Mouse (Mus musculus) olfactory bulb, adult 2 months (tissue): ENCODE measurements around the gene Gm10300. TPM values are rescaled to one million over a fixed set of nuclear protein-coding genes. Genes with fewer than 3 reads are reported as not detected.

Experiments
- H3K27ac ChIP-seq: fragments of 200-500 bp; 2 replicates; pipeline ENCODE4 v1.5.1; 2012; ENCODE audit warnings: low read depth, low read length; ENCODE audit not compliant: insufficient read depth
- H3K4me1 ChIP-seq: fragments of 200-500 bp; 2 replicates; pipeline ENCODE4 v1.6.1; 2012; ENCODE audit warnings: low read length; ENCODE audit not compliant: control insufficient read depth, insufficient read depth
- H3K4me3 ChIP-seq: fragments of 200-500 bp; 2 replicates; pipeline ENCODE4 v1.5.1; 2012; ENCODE audit warnings: mild to moderate bottlenecking, low read depth, low read length, moderate library complexity; ENCODE audit not compliant: insufficient read depth
- CTCF ChIP-seq: fragments of 200-500 bp; IDR thresholded peaks from 2 replicates; pipeline ENCODE4 v1.5.1; 2012; ENCODE audit warnings: low read depth, mild to moderate bottlenecking, low read length, moderate library complexity; ENCODE audit not compliant: insufficient read depth
- POLR2A ChIP-seq: fragments of 200-500 bp; IDR thresholded peaks from 2 replicates; pipeline ENCODE4 v1.6.1; 2012; ENCODE audit warnings: mild to moderate bottlenecking, low read depth, low read length, moderate library complexity; ENCODE audit not compliant: insufficient read depth
- WGBS: fragments of 180-500 bp; shearing (Covaris S2); methylation state at CpG from one replicate; pipeline ENCODE4 v1.1.7; 2018; 5-methylcytosine and 5-hydroxymethylcytosine counted together
- polyA plus RNA-seq: library from polyadenylated mRNA; stranded (reverse); fragments of >200 nt; gene quantifications from 2 replicates; pipeline ENCODE4 v1.2.4, GENCODE M21; 2012; ENCODE audit warnings: low replicate concordance; ENCODE audit not compliant: missing spikeins, insufficient read depth, insufficient read length

Gene Gm10300
- polyA plus RNA-seq, 1 experiment, result not detected

DNA sequence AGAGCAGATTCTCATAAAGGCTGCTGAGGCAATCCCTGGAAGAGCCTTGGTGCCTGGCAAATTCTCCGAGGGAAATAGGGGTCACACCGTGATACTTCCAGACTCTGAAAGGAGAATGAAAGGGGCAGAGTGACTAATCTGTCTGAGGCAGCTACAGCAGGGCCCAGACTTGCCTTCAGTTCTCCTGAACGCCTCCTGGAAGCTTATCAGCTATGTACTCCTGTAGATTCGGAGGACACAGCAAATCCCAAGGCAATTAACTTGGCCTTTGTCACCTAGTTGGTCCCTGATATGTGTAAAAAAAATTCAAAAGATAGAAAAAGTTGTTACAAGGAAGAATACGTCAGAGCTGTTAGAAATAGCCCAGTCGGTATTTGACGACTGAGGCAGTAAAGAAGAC, 20.5 kb downstream of the Gm10300 start:
- Histone ChIP-seq H3K27ac (no peak overlapping the region), H3K4me1 (peaks cover 6% of the 10 kb centered on the region), H3K4me3 (no peak overlapping the region)
- TF ChIP-seq POLR2A (no peak), CTCF (no peak)
- WGBS, result 82% methylated on average over 7 of the region's 7 CpGs

DNA sequence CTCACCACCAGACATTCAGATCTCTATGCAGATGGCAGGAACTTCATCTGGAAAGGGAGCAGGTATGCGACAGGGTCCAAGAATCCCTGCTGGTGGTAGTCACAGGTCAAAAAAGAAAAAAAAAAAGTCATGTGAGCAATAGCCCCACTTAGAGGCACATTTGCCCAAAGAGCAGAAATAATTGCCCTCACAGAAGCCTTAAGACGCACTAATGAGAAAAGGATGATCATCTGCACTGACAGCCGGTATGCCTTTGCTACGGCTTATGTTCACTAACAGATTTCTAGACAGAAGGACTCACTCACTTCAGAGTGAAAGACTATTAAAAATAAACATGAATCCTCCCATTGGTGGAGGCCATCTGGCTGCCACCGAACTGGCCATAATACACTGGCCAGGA, 25.1 kb downstream of the Gm10300 start:
- Histone ChIP-seq H3K27ac (no peak overlapping the region), H3K4me3 (no peak overlapping the region), H3K4me1 (peaks cover 3% of the 10 kb centered on the region; the same call in 1 of the 2 replicates)
- TF ChIP-seq POLR2A, result no peak
- no peak for TF ChIP-seq CTCF
- 88% methylated on average over 5 of the region's 5 CpGs for WGBS

DNA sequence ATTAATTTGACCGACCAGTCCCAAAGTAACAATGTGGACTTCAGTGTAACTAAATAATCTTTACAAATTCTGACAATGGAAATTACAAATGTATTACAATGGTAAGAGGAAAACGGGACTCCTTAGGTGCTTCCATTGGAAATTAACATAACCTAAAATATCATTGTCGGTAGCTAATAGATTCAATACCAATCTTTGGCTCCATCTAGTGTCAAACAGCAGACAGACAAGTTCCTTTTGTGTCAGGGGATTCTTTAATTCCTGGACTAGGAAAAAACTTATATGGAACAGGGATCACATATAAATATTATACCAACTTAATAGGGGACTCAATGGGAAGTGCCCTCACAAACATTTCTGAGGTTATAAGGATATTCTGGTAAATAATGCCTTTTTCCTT, 26.7 kb downstream of the Gm10300 start:
- no peak for TF ChIP-seq POLR2A
- no peak for TF ChIP-seq CTCF
- 45% methylated on average over 3 of the region's 3 CpGs for WGBS

DNA sequence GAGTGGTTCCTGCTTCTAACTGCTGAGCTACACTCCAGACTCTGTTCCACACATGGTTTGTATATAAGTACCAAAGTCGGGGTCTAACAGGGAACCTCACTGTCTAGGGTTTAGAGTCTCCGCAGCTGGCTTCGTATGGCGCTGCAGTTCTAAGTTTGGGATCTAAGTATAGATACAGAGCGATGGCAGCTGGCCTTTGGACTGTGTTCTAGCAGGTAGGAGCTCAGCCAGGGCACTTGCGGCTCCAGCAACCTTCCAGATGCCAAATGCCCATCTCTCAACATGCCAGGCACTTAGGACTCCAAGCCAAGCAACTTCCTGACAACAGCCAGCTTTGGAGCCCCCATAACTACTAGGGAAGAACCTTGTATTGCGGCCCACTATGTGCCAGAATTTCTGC, 33.7 kb downstream of the Gm10300 start:
- 92% methylated on average over 7 of the region's 7 CpGs for WGBS
- Histone ChIP-seq H3K4me3 (no peak overlapping the region), H3K27ac (no peak overlapping the region), H3K4me1 (peaks cover 17% of the 10 kb centered on the region)
- TF ChIP-seq CTCF (no peak), POLR2A (no peak)

More for the DNA sequence above, 26.7 kb downstream of the Gm10300 start:
- peaks cover 3% of the 10 kb centered on the region; the same call in 1 of the 2 replicates for H3K4me1 ChIP-seq
- no peak overlapping the region for H3K4me3 ChIP-seq
- H3K27ac ChIP-seq, result no peak overlapping the region

DNA sequence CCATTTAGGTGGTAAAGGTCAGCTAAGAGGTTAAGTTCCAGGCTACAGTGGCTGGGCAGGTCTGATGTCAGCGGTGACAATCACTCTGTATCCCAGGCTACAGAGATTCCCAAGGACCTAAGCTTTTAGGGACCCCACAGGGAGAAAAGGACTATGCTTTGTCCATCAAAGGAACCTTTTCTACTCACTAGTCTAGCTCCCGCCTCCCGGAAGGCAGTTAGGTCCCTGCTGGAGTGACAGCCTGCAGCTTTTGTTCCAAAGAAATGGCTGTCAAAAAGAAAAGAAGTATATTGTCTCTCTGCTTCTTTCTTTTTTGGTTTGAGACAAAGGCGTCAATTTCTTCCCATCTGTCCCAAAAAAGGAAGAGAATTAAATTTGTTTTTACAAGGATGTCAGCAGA, 36.7 kb downstream of the Gm10300 start:
- no peak overlapping the region for H3K4me3 ChIP-seq
- peaks cover 25% of the 10 kb centered on the region for H3K4me1 ChIP-seq
- 79% methylated on average over 4 of the region's 4 CpGs for WGBS
- H3K27ac ChIP-seq, result no peak overlapping the region
- TF ChIP-seq CTCF, result no peak
- TF ChIP-seq POLR2A, result no peak

DNA sequence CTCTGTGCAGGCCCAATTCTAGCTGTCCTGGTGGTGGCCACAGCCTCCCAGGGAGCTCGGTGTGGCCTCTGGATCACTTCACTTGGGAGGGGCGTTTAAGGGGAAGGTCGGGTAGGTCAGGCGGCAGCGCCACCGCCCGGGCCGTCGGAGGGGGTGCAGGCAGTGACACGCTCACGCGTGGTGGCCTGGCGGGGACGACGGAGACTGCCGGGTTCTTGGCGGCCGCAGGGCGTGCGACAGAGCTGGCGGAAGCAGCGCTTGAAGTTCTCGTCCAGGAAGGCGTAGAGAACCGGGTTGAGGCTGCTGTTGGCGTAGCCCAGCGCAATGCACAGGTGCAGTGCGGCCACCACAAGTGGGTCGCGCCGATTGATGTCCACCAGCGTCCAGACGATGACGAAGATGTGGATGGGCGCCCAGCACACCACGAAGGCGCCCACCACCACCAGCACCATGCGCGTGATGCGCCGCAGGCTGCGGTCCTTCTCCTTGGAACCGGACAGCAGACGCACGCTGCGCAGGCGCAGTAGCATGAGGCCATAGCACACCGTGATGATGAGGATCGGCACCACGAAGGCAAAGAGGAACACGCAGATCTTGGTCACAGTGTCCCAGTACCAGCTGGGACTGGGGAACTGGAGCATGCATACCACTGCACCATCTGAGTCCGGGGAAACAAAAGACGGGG, 39.1 kb downstream of the Gm10300 start:
- Histone ChIP-seq H3K4me1 (peaks cover 29% of the 10 kb centered on the region), H3K27ac (no peak overlapping the region), H3K4me3 (peak overlapping the region; percentile 8)
- TF ChIP-seq POLR2A (no peak), CTCF (no peak)
- 58% methylated on average over 53 of the region's 53 CpGs for WGBS

DNA sequence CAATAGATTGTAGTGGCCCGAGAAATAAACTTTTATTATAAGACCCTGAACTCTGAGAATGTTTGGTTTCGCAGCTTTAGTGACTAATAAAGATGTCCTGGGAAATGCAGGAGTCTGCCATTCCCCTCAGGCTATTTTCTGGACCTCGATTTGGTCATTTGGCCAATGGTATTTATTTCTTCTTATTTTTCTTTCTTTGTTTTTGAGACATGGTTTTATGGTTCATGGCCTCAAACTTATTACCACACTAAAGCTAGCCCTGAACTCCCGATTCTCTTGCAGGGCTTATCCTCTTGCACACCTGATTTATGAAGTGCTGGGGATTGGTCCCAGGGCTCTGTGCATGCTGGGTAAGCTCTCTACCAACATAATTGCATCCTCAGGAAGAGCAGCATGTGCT, 41.8 kb downstream of the Gm10300 start:
- H3K4me1 ChIP-seq, result peaks cover 34% of the 10 kb centered on the region
- no peak overlapping the region for H3K4me3 ChIP-seq
- TF ChIP-seq CTCF (no peak), POLR2A (no peak)
- H3K27ac ChIP-seq, result no peak overlapping the region
- 92% methylated on average over 4 of the region's 4 CpGs for WGBS

DNA sequence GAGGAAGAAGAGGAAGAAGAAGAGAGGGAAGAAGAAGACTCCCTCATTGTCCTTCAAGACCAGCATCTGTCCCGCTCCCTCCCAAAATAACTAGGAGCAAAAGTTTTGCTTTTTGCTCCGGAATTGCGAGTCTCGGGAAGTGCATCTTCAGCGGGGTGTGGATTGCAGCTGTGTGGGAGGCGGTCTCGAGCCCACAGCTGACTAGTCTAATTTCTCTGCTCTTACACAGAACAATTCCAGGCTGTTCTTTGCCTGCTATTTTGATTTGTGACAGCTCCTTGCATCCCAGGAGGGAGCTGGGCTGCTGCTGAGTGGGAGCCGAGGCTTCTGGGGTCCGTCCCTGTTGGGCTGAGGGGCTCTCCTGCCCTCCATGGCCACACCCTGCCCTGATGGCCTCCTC, 45.1 kb downstream of the Gm10300 start:
- Histone ChIP-seq H3K4me1 (peaks cover 26% of the 10 kb centered on the region), H3K4me3 (no peak overlapping the region), H3K27ac (peak overlapping the region; percentile 97)
- 12% methylated on average over 9 of the region's 9 CpGs for WGBS
- TF ChIP-seq CTCF (no peak), POLR2A (no peak)

DNA sequence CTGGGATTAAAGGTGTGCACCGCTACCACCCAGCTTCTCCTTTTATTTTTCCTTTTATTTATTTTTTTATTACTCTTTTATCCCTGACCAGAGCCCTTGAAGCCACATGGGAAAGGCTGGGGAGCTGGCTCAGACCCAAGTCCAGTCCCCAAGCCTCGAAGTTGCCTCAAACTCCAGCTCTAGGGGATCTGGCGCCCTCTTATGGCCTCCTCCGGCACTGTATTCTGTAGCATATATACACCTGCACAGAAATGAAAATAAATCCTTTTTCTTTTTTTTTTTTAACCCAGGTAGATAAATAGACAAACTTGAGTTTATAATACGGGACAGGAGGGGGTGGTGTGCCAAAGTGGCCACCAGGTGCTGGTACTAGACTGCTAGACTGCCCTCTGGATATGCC, 47.2 kb downstream of the Gm10300 start:
- H3K27ac ChIP-seq, result no peak overlapping the region
- WGBS, result 81% methylated on average over 5 of the region's 5 CpGs

DNA sequence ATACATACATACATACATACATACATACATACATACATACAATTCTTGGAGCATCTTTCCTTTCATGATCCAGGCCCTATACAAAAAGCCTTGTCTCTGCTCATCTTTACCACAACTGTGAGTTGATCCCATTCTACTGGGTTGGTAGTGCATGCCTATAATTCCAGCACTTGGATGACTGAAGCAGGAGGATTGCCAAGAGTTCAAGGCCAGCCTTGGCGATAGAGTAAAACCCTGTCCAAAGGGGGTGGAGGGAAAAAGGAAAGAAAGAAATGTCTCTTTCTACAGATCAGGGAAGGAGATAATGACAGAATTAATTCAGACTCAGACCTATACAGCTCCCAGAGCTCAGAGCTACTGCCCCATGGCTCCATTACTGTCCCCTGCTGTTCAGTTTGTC, 48.7 kb downstream of the Gm10300 start:
- no peak overlapping the region for H3K27ac ChIP-seq
- no peak overlapping the region for H3K4me3 ChIP-seq
- WGBS, result 78% methylated on average over 1 of the region's 1 CpGs
- H3K4me1 ChIP-seq, result peaks cover 26% of the 10 kb centered on the region
- TF ChIP-seq POLR2A (no peak), CTCF (no peak)

More for the DNA sequence above, 47.2 kb downstream of the Gm10300 start:
- Histone ChIP-seq H3K4me3 (no peak overlapping the region), H3K4me1 (peaks cover 29% of the 10 kb centered on the region)
- no peak for TF ChIP-seq CTCF
- no peak for TF ChIP-seq POLR2A

Other genes with a start within 250 kb of the Gm10300 start
- gene Ptpru, start 236.4 kb upstream of the Gm10300 start, polyA plus RNA-seq, result not detected in 2 replicates
- not detected in 2 replicates for gene Mecr, start 231.2 kb upstream of the Gm10300 start, polyA plus RNA-seq
- gene Srsf4, start 201.1 kb upstream of the Gm10300 start, polyA plus RNA-seq, result not detected in 2 replicates
- not detected in 2 replicates for gene Tmem200b, start 152.9 kb upstream of the Gm10300 start, polyA plus RNA-seq
- gene Epb41, start 624 bp downstream of the Gm10300 start, polyA plus RNA-seq, result 382 TPM in 1 of 2 replicates, not detected in the other
- not detected in 2 replicates for gene Oprd1, start 69.8 kb downstream of the Gm10300 start, polyA plus RNA-seq
- gene Ythdf2, start 137.6 kb downstream of the Gm10300 start, polyA plus RNA-seq, result not detected in 2 replicates
- not detected in 2 replicates for gene Gmeb1, start 186.9 kb downstream of the Gm10300 start, polyA plus RNA-seq
- gene Taf12, start 199.7 kb downstream of the Gm10300 start, polyA plus RNA-seq, result not detected in 2 replicates
- gene Rab42, start 228.7 kb downstream of the Gm10300 start, polyA plus RNA-seq, result not detected in 2 replicates